Mouse (Mus musculus) neural tube, embryonic 12.5 days (tissue): Measurements from ENCODE around the gene Syvn1. TPM values are rescaled to one million over a fixed set of nuclear protein-coding genes. Genes with fewer than 3 reads are reported as not detected.

Experiments used
- microRNA-seq: library from miRNA; unstranded; fragments of <30 nt; microRNA quantifications from one replicate; pipeline ENCODE4, GENCODE M21; 2017
- polyA plus RNA-seq: library from polyadenylated mRNA; unstranded; fragments of >200 nt; fragmentation: Nextera tagmentation; extraction: Ambion mirVana; gene quantifications from 2 replicates; pipeline ENCODE4 v1.2.1, GENCODE M21; 2016

Syvn1 gene
- polyA plus RNA-seq, 1 experiment from 2014 or later, result 35.2 TPM

Small RNA genes within 50 kb of the gene (microRNA-seq; reads per million reads assigned to microRNA genes)
- gene Mir6988, result 1.5 reads per million

Other genes starting within 250 kb of the Syvn1 start
- gene Frmd8, start 171.3 kb upstream of the Syvn1 start, polyA plus RNA-seq, result 27.0 and 33.0 TPM in 2 replicates
- 1.7 and 2.5 TPM in 2 replicates for gene Slc25a45, start 168.8 kb upstream of the Syvn1 start, polyA plus RNA-seq
- gene Tigd3, start 152.4 kb upstream of the Syvn1 start, polyA plus RNA-seq, result 10.5 and 11.8 TPM in 2 replicates
- 156 and 174 TPM in 2 replicates for gene Dpf2, start 133.6 kb upstream of the Syvn1 start, polyA plus RNA-seq
- gene Cdc42ep2, start 121.8 kb upstream of the Syvn1 start, polyA plus RNA-seq, result 4.7 and 5.7 TPM in 2 replicates
- 44.4 and 46.6 TPM in 2 replicates for gene Pola2, start 82.4 kb upstream of the Syvn1 start, polyA plus RNA-seq
- gene Slc22a20, start 60.4 kb upstream of the Syvn1 start, polyA plus RNA-seq, result not detected in 2 replicates
- gene Capn1, start 30.7 kb upstream of the Syvn1 start, polyA plus RNA-seq, result 5.6 and 6.4 TPM in 2 replicates
- 66.0 and 68.6 TPM in 2 replicates for gene Mrpl49, start 11.2 kb downstream of the Syvn1 start, polyA plus RNA-seq
- 635 and 643 TPM in 2 replicates for gene Fau, start 11.3 kb downstream of the Syvn1 start, polyA plus RNA-seq
- gene Znhit2, start 14.6 kb downstream of the Syvn1 start, polyA plus RNA-seq, result 34.3 and 38.2 TPM in 2 replicates
- 44.3 and 45.9 TPM in 2 replicates for gene Tm7sf2, start 21.8 kb downstream of the Syvn1 start, polyA plus RNA-seq
- 79.4 and 80.6 TPM in 2 replicates for gene Vps51, start 30.7 kb downstream of the Syvn1 start, polyA plus RNA-seq
- gene Tmem262, start 33.5 kb downstream of the Syvn1 start, polyA plus RNA-seq, result not detected in 2 replicates
- 2.6 and 3.2 TPM in 2 replicates for gene Gm28374, start 35.7 kb downstream of the Syvn1 start, polyA plus RNA-seq
- gene Zfpl1, start 38.4 kb downstream of the Syvn1 start, polyA plus RNA-seq, result 72.4 and 75.0 TPM in 2 replicates
- gene Cdca5, start 38.4 kb downstream of the Syvn1 start, polyA plus RNA-seq, result 27.1 and 28.4 TPM in 2 replicates
- gene AC131692.1, start 47.8 kb downstream of the Syvn1 start, polyA plus RNA-seq, result 0.33 TPM in 1 of 2 replicates, not detected in the other
- gene Naaladl1, start 59.2 kb downstream of the Syvn1 start, polyA plus RNA-seq, result 0.63 and 0.82 TPM in 2 replicates
- gene Sac3d1, start 72.1 kb downstream of the Syvn1 start, polyA plus RNA-seq, result 53.5 and 59.0 TPM in 2 replicates
- 40.3 and 42.3 TPM in 2 replicates for gene Snx15, start 81.7 kb downstream of the Syvn1 start, polyA plus RNA-seq
- not detected in 2 replicates for gene Batf2, start 94.4 kb downstream of the Syvn1 start, polyA plus RNA-seq
- 100 and 102 TPM in 2 replicates for gene Arl2, start 95.0 kb downstream of the Syvn1 start, polyA plus RNA-seq
- gene Majin, start 137.8 kb downstream of the Syvn1 start, polyA plus RNA-seq, result not detected in 2 replicates
- gene Gpha2, start 179.8 kb downstream of the Syvn1 start, polyA plus RNA-seq, result not detected in 2 replicates
- gene Ppp2r5b, start 189.3 kb downstream of the Syvn1 start, polyA plus RNA-seq, result 77.8 and 82.8 TPM in 2 replicates
- 13.8 and 14.7 TPM in 2 replicates for gene Atg2a, start 195.1 kb downstream of the Syvn1 start, polyA plus RNA-seq
- gene Ehd1, start 230.1 kb downstream of the Syvn1 start, polyA plus RNA-seq, result 87.2 and 96.4 TPM in 2 replicates